Comparison of ENCODE assay signal across 15 mouse cellular contexts in genomic region chr4:132804331-132804730, GRCm38 (mm10). TPM values are rescaled to one million over a fixed set of nuclear protein-coding genes. Genes with fewer than 3 reads are reported as not detected.
DNase-seq lines count a peak whose midpoint lies in the region; ATAC-seq and TF ChIP-seq lines count a peak whose summit lies in the region.
"Had no signal": no experiment of that assay in that cellular context is flagged by ENCODE, and none has a peak within 500 bp of the region (broad histone marks: within the 10 kb centered on the region; RNA-seq: fewer than 3 reads in every experiment).

No protein-coding gene starts in this region.

- no peak overlapping the region for H3K4me2 ChIP-seq in lung, postnatal 0 days (replicated peaks; ENCODE audit: low read depth, low read length)
- H3K4me2 ChIP-seq in liver, postnatal 0 days (ENCODE audit: low read depth, low read length), result peak overlapping the region; percentile 15
- H3K4me2 ChIP-seq: hindbrain, embryonic 13.5 days; limb, embryonic 13.5 days had no signal

- ATAC-seq in lung, postnatal 0 days, result no peak
- ATAC-seq in G1E (ENCODE audit: extremely low read depth, insufficient number of reproducible peaks, low FRiP score, poor library complexity, severe bottlenecking), result no peak
- peak; percentile 45; the same call in 1 of the 2 replicates for ATAC-seq in liver, postnatal 0 days
- ATAC-seq in neutrophil, adult 5-6 weeks (ENCODE audit: extremely low read depth, insufficient number of reproducible peaks, low FRiP score, poor library complexity, severe bottlenecking), result peak; percentile 61
- ATAC-seq: forebrain, embryonic 16.5 days had no signal

- no peaks in the 10 kb centered on the region for H3K4me1 ChIP-seq in lung, postnatal 0 days (ENCODE audit: insufficient read depth, low read depth, low read length)
- H3K4me1 ChIP-seq in G1E (ENCODE audit: insufficient read depth, low read depth, low read length), result peaks cover 46% of the 10 kb centered on the region
- H3K4me1 ChIP-seq in liver, postnatal 0 days (ENCODE audit: insufficient read depth), result peaks cover 30% of the 10 kb centered on the region
- H3K4me1 ChIP-seq: hindbrain, embryonic 13.5 days; limb, embryonic 13.5 days had no signal

- H3K9ac ChIP-seq in lung, postnatal 0 days (replicated peaks; ENCODE audit: low read depth), result no peak overlapping the region
- H3K9ac ChIP-seq in liver, postnatal 0 days (replicated peaks), result no peak overlapping the region
- H3K9ac ChIP-seq: hindbrain, embryonic 13.5 days; limb, embryonic 13.5 days had no signal

- H3K4me3 ChIP-seq in lung, postnatal 0 days (ENCODE audit: low read depth, low read length), result no peak overlapping the region
- no peak overlapping the region for H3K4me3 ChIP-seq in G1E (ENCODE audit: low read depth, low read length)
- H3K4me3 ChIP-seq in liver, postnatal 0 days (ENCODE audit: low read depth, low read length), result no peak overlapping the region
- H3K4me3 ChIP-seq: hindbrain, embryonic 13.5 days; limb, embryonic 13.5 days had no signal

- H3K27ac ChIP-seq in lung, postnatal 0 days (ENCODE audit: low read length), result no peak overlapping the region
- H3K27ac ChIP-seq in liver, postnatal 0 days (ENCODE audit: low read depth), result peak overlapping the region; percentile 44
- H3K27ac ChIP-seq: hindbrain, embryonic 13.5 days; limb, embryonic 13.5 days had no signal

- WGBS in lung, postnatal 0 days, result 73% methylated on average over 6 of the region's 6 CpGs
- 41% methylated on average over 6 of the region's 6 CpGs for WGBS in liver, postnatal 0 days (ENCODE audit: insufficient replicate concordance)

- H3K27me3 ChIP-seq in lung, postnatal 0 days (replicated peaks; ENCODE audit: insufficient read depth, low read length), result no peaks in the 10 kb centered on the region
- peaks cover 21% of the 10 kb centered on the region for H3K27me3 ChIP-seq in G1E (ENCODE audit: insufficient read depth, low read length)
- no peaks in the 10 kb centered on the region for H3K27me3 ChIP-seq in liver, postnatal 0 days (ENCODE audit: insufficient read depth, low read length)
- H3K27me3 ChIP-seq: hindbrain, embryonic 13.5 days; limb, embryonic 13.5 days had no signal

- H3K36me3 ChIP-seq in lung, postnatal 0 days (ENCODE audit: insufficient read depth, low read length), result no peaks in the 10 kb centered on the region
- no peaks in the 10 kb centered on the region for H3K36me3 ChIP-seq in G1E (replicated peaks)
- H3K36me3 ChIP-seq in liver, postnatal 0 days (replicated peaks; ENCODE audit: insufficient read depth, low read length), result no peaks in the 10 kb centered on the region
- H3K36me3 ChIP-seq: hindbrain, embryonic 13.5 days; limb, embryonic 13.5 days had no signal

- TF ChIP-seq CTCF in lung, postnatal 0 days (IDR thresholded peaks at IDR 0.05), result no peak
- no peak for TF ChIP-seq CTCF in G1E (IDR thresholded peaks at IDR 0.05; ENCODE audit: low read depth, low read length)
- no peak for TF ChIP-seq CTCF in liver, postnatal 0 days (IDR thresholded peaks at IDR 0.05; ENCODE audit: low read depth)

- DNase-seq in lung, postnatal 0 days (ENCODE audit: low spot score), result peak; percentile 37
- DNase-seq in lung, postnatal 14 days, result no peak
- peak; percentile 29 for DNase-seq in G1E (ENCODE audit: low spot score)
- no peak for DNase-seq in liver, postnatal 0 days
- no peak for DNase-seq in kidney, postnatal 10 days
- no peak for DNase-seq in layer of hippocampus, adult 8-10 months (ENCODE audit: low spot score in 2 of 2)
- DNase-seq in layer of hippocampus, adult 9-10 months (ENCODE audit: low spot score), result no peak
- DNase-seq: adrenal gland, postnatal 10 days; gastrocnemius, postnatal 25 days; kidney, adult 9 months had no signal

- no peaks in the 10 kb centered on the region for H3K9me3 ChIP-seq in lung, postnatal 0 days (ENCODE audit: low read length)
- no peaks in the 10 kb centered on the region for H3K9me3 ChIP-seq in G1E (replicated peaks)
- no peaks in the 10 kb centered on the region for H3K9me3 ChIP-seq in liver, postnatal 0 days (ENCODE audit: low read length)
- H3K9me3 ChIP-seq: hindbrain, embryonic 13.5 days; limb, embryonic 13.5 days had no signal

- no peak for TF ChIP-seq EP300 in lung, postnatal 0 days (IDR thresholded peaks at IDR 0.05)
- no peak for TF ChIP-seq EP300 in liver, postnatal 0 days (IDR thresholded peaks at IDR 0.05; ENCODE audit: low read depth)

RNA-seq across cellular contexts. Expression of gene Themis2, which starts 8.1 kb away (rescaled TPM):
- 1.2 and 1.8 TPM in 2 replicates for polyA plus RNA-seq in lung, postnatal 0 days (2015; fragmentation: Nextera tagmentation; extraction: Ambion mirVana)
- total RNA-seq in G1E (2014; fragmentation: Nextera tagmentation) (0.38 TPM in 1 of 2 replicates, not detected in the other), G1E (2017) (0.29 and 0.55 TPM in 2 replicates)
- 0.16 and 0.32 TPM in 2 replicates for polyA plus RNA-seq in G1E (2012)
- polyA plus RNA-seq in liver, postnatal 0 days (2015; fragmentation: Nextera tagmentation; extraction: Ambion mirVana), result 3.1 and 3.5 TPM in 2 replicates
- total RNA-seq in neutrophil, adult 5-6 weeks (2017), result 269 and 270 TPM in 2 replicates
- 1 to 10 TPM in 2 of 4 experiments, under 1 TPM in 2; 0.62 to 3.9 (median 1.6) TPM for total RNA-seq in layer of hippocampus, adult 8-10 months (2022)

RNA-seq across cellular contexts. Expression of gene Rpa2, which starts 36.2 kb away (rescaled TPM):
- 23.9 and 24.0 TPM in 2 replicates for polyA plus RNA-seq in lung, postnatal 0 days (2015; fragmentation: Nextera tagmentation; extraction: Ambion mirVana)
- 48.8 and 56.5 TPM in 2 replicates for total RNA-seq in G1E (2014; fragmentation: Nextera tagmentation)
- total RNA-seq in G1E (2017), result 76.3 and 83.1 TPM in 2 replicates
- 109 and 132 TPM in 2 replicates for polyA plus RNA-seq in G1E (2012)
- 38.6 and 43.0 TPM in 2 replicates for polyA plus RNA-seq in liver, postnatal 0 days (2015; fragmentation: Nextera tagmentation; extraction: Ambion mirVana)
- total RNA-seq in neutrophil, adult 5-6 weeks (2017), result 24.2 and 32.4 TPM in 2 replicates
- total RNA-seq in layer of hippocampus, adult 8-10 months (2022), result 10 to 100 TPM; 13.3 to 15.7 (median 15.1) TPM

RNA-seq across cellular contexts. Expression of gene Ppp1r8, which starts 38.6 kb away (rescaled TPM):
- 18.3 and 21.0 TPM in 2 replicates for polyA plus RNA-seq in lung, postnatal 0 days (2015; fragmentation: Nextera tagmentation; extraction: Ambion mirVana)
- 52.9 and 58.8 TPM in 2 replicates for total RNA-seq in G1E (2014; fragmentation: Nextera tagmentation)
- 69.7 and 73.5 TPM in 2 replicates for total RNA-seq in G1E (2017)
- polyA plus RNA-seq in G1E (2012), result 42.8 and 52.6 TPM in 2 replicates
- 11.1 and 11.9 TPM in 2 replicates for polyA plus RNA-seq in liver, postnatal 0 days (2015; fragmentation: Nextera tagmentation; extraction: Ambion mirVana)
- total RNA-seq in neutrophil, adult 5-6 weeks (2017), result 39.9 and 42.0 TPM in 2 replicates
- total RNA-seq in layer of hippocampus, adult 8-10 months (2022), result 10 to 100 TPM; 37.9 to 43.2 (median 40.3) TPM

RNA-seq across cellular contexts. Expression of gene Smpdl3b, which starts 47.3 kb away (rescaled TPM):
- 3.7 TPM in 2 replicates for polyA plus RNA-seq in lung, postnatal 0 days (2015; fragmentation: Nextera tagmentation; extraction: Ambion mirVana)
- not detected in 2 replicates for total RNA-seq in G1E (2014; fragmentation: Nextera tagmentation)
- total RNA-seq in G1E (2017), result 0.23 and 0.33 TPM in 2 replicates
- 0.04 and 0.08 TPM in 2 replicates for polyA plus RNA-seq in G1E (2012)
- 0.31 and 0.34 TPM in 2 replicates for polyA plus RNA-seq in liver, postnatal 0 days (2015; fragmentation: Nextera tagmentation; extraction: Ambion mirVana)
- total RNA-seq in neutrophil, adult 5-6 weeks (2017), result 2.6 and 4.7 TPM in 2 replicates
- 1 to 10 TPM; 3.4 to 4.6 (median 4.0) TPM for total RNA-seq in layer of hippocampus, adult 8-10 months (2022)
- total RNA-seq: megakaryocyte-erythroid progenitor cell, adult 5-6 weeks had no signal

Comparison
In these comparisons a context has a peak if more than half of its experiments do, and no peak if none do; other contexts are left out.
1. DNase-seq: peak in lung, postnatal 0 days (single experiment) and G1E (single experiment); none in lung, postnatal 14 days (single experiment), liver, postnatal 0 days (single experiment), kidney, postnatal 10 days (single experiment), layer of hippocampus, adult 8-10 months (0 of 2) and layer of hippocampus, adult 9-10 months (single experiment).
2. ATAC-seq: peak in liver, postnatal 0 days (single experiment) and neutrophil, adult 5-6 weeks (single experiment); none in lung, postnatal 0 days (single experiment) and G1E (single experiment).
3. RNA of gene Themis2, which starts 8.1 kb away (total RNA-seq): 269 to 270 TPM in neutrophil, adult 5-6 weeks; 0.62 to 3.9 TPM in layer of hippocampus, adult 8-10 months and 0.29 to 0.55 TPM in G1E; every median in the first group is over 10 times any median in the second.